Comparison of ENCODE assay signal across 8 mouse cellular contexts in the genomic region with DNA sequence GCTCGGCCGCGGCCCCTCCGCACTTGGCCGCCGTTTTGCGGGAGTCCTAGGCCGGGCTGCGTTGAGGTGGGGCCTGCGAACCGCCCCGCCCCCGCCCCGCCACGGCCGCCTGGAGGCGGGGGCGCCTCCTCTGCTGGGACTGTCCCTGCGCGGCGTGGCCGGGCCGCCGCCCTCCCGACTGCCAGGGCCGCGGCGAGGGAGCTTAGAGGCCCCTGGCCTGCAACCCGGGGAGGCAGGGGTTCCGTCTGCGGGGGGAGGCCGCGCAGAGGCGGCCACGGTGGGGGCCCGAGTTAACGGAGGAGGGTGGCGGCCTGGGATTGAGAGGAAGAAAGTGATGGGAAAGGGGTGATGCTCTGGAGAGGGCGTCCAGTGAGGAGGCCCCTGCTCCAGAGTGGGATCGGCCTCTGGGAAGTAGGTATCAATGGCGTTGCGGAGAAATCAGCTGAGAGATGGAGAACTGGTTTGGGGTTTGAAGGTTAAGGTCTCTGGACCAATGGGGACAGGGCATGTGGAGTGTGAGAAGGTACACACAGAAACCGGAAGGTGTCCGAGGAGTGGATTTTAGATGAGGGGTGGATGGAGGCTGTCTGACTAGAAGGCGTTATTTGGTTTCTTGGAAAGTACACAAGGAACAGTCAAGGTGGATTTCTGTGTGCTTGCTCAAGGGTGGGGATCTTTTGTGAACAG. TPM values are rescaled to one million over a fixed set of nuclear protein-coding genes. Genes with fewer than 3 reads are reported as not detected.
A peak's percentile ranks its signal among the peaks of the same experiment; 100 is the strongest.
DNase-seq lines count a peak whose midpoint lies in the region; ATAC-seq lines count a peak whose summit lies in the region.

No protein-coding gene starts in this region.

- ATAC-seq in erythroid progenitor cell, adult 5-6 weeks (replicated peaks; ENCODE audit: low FRiP score, poor library complexity, severe bottlenecking), result peak; percentile 67
- peak; percentile 22 for ATAC-seq in midbrain, embryonic 16.5 days

- H3K27me3 ChIP-seq in midbrain, embryonic 16.5 days (ENCODE audit: control insufficient read depth, insufficient read depth, low read depth, low read length), result no peaks in the 10 kb centered on the region

- peaks cover 23% of the 10 kb centered on the region for H3K4me1 ChIP-seq in midbrain, embryonic 16.5 days (ENCODE audit: control insufficient read depth, insufficient read depth, low read length)

- peak overlapping the region; percentile 64 for H3K4me3 ChIP-seq in midbrain, embryonic 16.5 days (ENCODE audit: low read depth, low read length)

- peak; percentile 30 to 44 for DNase-seq in lung, adult 18-20 months
- no peak for DNase-seq in lung, postnatal 10 days
- peak; percentile 75 for DNase-seq in R1 (ENCODE audit: low read depth, low spot score)
- DNase-seq in kidney, postnatal 25 days, result peak; percentile 15 to 63
- no peak for DNase-seq in urinary bladder, postnatal 4 days (ENCODE audit: low spot score in 2 of 2)
- no peak for DNase-seq in cerebellum, postnatal 14 days

- H3K4me2 ChIP-seq in midbrain, embryonic 16.5 days (ENCODE audit: low read length), result peak overlapping the region; percentile 78

- WGBS in midbrain, embryonic 16.5 days, result under 1% methylated on average over 45 of the region's 45 CpGs

- H3K9me3 ChIP-seq in midbrain, embryonic 16.5 days (replicated peaks; ENCODE audit: control insufficient read depth, low read length, poor library complexity, severe bottlenecking), result no peaks in the 10 kb centered on the region

- H3K36me3 ChIP-seq in midbrain, embryonic 16.5 days (ENCODE audit: control insufficient read depth, insufficient read depth, low read length), result no peaks in the 10 kb centered on the region

- peak overlapping the region; percentile 79 for H3K27ac ChIP-seq in midbrain, embryonic 16.5 days (ENCODE audit: low read length)

- H3K9ac ChIP-seq in midbrain, embryonic 16.5 days (ENCODE audit: low read depth, low read length), result peak overlapping the region; percentile 84

RNA-seq across cellular contexts. Expression of a gene that starts 0.5 kb away (rescaled TPM):
- 154 and 179 TPM in 2 replicates for total RNA-seq in erythroid progenitor cell, adult 5-6 weeks (2015; ENCODE audit: low replicate concordance)
- total RNA-seq in erythroid progenitor cell, adult 5-6 weeks (2017; ENCODE audit: low replicate concordance), result 74.1 and 124 TPM in 2 replicates
- polyA plus RNA-seq in midbrain, embryonic 16.5 days (2015; fragmentation: Nextera tagmentation; extraction: Ambion mirVana), result 64.6 and 72.8 TPM in 2 replicates

Comparison
In these comparisons a context has a peak if more than half of its experiments do, and no peak if none do; other contexts are left out.
1. DNase-seq: peak in lung, adult 18-20 months (2 of 2), R1 (single experiment) and kidney, postnatal 25 days (2 of 2); none in lung, postnatal 10 days (single experiment), urinary bladder, postnatal 4 days (0 of 2) and cerebellum, postnatal 14 days (0 of 2).